Mouse (Mus musculus) spleen, adult 2 months (tissue): ENCODE data around the gene BC034090.
"Not testable (repeated sequence)": the region's sequence is repeated elsewhere in the genome, so short reads cannot be mapped to it uniquely, and the experiment has no call there.

ENCODE experiments used
- CTCF ChIP-seq: fragments of 200-500 bp; IDR thresholded peaks from 2 replicates; pipeline ENCODE4 v1.5.1; 2011; ENCODE audit warnings: mild to moderate bottlenecking, inconsistent platforms; ENCODE audit not compliant: insufficient read depth, insufficient read length, insufficient replicate concordance; ENCODE audit errors: extremely low read depth
- POLR2A ChIP-seq: fragments of 200-500 bp; IDR thresholded peaks from 2 replicates; pipeline ENCODE4 v1.6.1; 2011; ENCODE audit warnings: low read depth, low read length, inconsistent platforms

DNA sequence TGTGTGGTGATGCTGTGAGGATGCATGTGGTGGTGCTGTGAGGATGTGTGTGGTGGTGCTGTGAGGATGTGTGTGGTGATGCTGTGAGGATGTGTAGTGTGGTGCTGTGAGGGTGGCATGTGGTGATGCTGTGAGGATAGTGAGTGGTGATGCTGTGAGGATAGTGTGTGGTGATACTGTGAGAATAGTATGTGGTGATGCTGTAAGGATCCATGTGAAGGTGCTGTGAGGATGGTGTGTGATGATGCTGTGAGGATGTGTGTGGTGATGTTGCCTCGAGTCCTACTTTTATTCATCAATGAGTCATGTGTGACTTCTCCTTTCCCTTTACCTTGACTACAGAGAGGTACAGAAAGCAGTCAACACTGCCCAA, 70.6 kb downstream of the BC034090 start:
- not testable (repeated sequence) for TF ChIP-seq CTCF, POLR2A
